Comparison of ENCODE assay signal across 8 mouse cellular contexts in the genomic region with DNA sequence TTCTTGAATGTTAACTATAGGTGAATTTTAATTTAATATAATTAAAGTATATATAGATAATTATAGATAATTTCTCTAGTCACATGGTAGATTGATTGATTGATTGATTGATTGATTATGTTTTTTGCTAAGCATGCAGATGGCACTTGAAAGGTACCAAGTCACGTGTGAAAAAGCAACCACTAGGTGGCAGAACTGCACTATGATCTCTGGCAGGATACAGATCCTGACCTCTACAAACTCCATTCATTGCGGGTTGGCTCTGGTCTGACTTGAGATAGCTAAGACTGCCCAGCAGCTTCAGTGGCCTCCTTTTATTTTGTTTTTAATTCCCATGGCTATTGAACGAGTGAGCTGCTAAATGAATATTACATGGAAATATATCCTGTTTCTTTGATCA.
DNase-seq lines count a peak whose midpoint lies in the region; ATAC-seq and TF ChIP-seq lines count a peak whose summit lies in the region.

No protein-coding gene starts in this region.

- H3K27me3 ChIP-seq in midbrain, embryonic 11.5 days (ENCODE audit: control insufficient read depth, insufficient read depth, low read length): no peaks in the 10 kb centered on the region
- H3K27me3 ChIP-seq in midbrain, embryonic 16.5 days (ENCODE audit: control insufficient read depth, insufficient read depth, low read depth, low read length): no peaks in the 10 kb centered on the region
- no peaks in the 10 kb centered on the region for H3K27me3 ChIP-seq in forebrain, embryonic 13.5 days
- H3K27me3 ChIP-seq in midbrain, postnatal 0 days (ENCODE audit: insufficient read depth, low read length): no peaks in the 10 kb centered on the region

- H3K9me3 ChIP-seq in midbrain, embryonic 11.5 days (ENCODE audit: control insufficient read depth, low read length): no peaks in the 10 kb centered on the region
- H3K9me3 ChIP-seq in midbrain, embryonic 16.5 days (replicated peaks; ENCODE audit: control insufficient read depth, low read length, poor library complexity, severe bottlenecking): no peaks in the 10 kb centered on the region
- H3K9me3 ChIP-seq in forebrain, embryonic 13.5 days (replicated peaks): no peaks in the 10 kb centered on the region
- H3K9me3 ChIP-seq in midbrain, postnatal 0 days (ENCODE audit: low read length): no peaks in the 10 kb centered on the region

- 12% methylated on average over 3 of the region's 3 CpGs for WGBS in midbrain, embryonic 11.5 days
- 11% methylated on average over 3 of the region's 3 CpGs for whole genome bisulfite sequencing in midbrain, embryonic 16.5 days
- 14% methylated on average over 3 of the region's 3 CpGs for WGBS in forebrain, embryonic 13.5 days
- 19% methylated on average over 3 of the region's 3 CpGs for WGBS in midbrain, postnatal 0 days

- peak; percentile 88 for ATAC-seq in midbrain, embryonic 11.5 days (ENCODE audit: low FRiP score)
- no peak for ATAC-seq in midbrain, embryonic 16.5 days
- peak; percentile 77; the same call in 1 of the 2 replicates for ATAC-seq in forebrain, embryonic 13.5 days
- ATAC-seq in midbrain, postnatal 0 days (ENCODE audit: low FRiP score): no peak
- no peak for ATAC-seq in inflammation-experienced regulatory T-cells, adult 6 months

- H3K4me1 ChIP-seq in midbrain, embryonic 11.5 days (ENCODE audit: control insufficient read depth, insufficient read depth, low read length): no peaks in the 10 kb centered on the region
- H3K4me1 ChIP-seq in midbrain, embryonic 16.5 days (ENCODE audit: control insufficient read depth, insufficient read depth, low read length): no peaks in the 10 kb centered on the region
- no peaks in the 10 kb centered on the region for H3K4me1 ChIP-seq in forebrain, embryonic 13.5 days
- no peaks in the 10 kb centered on the region for H3K4me1 ChIP-seq in midbrain, postnatal 0 days (ENCODE audit: insufficient read depth, low read length)

- H3K4me3 ChIP-seq in midbrain, embryonic 11.5 days (ENCODE audit: low read depth, low read length): no peak overlapping the region
- no peak overlapping the region for H3K4me3 ChIP-seq in midbrain, embryonic 16.5 days (ENCODE audit: low read depth, low read length)
- H3K4me3 ChIP-seq in forebrain, embryonic 13.5 days: no peak overlapping the region
- H3K4me3 ChIP-seq in midbrain, postnatal 0 days (ENCODE audit: low read depth, low read length): no peak overlapping the region

- no peaks in the 10 kb centered on the region for H3K36me3 ChIP-seq in midbrain, embryonic 11.5 days (ENCODE audit: control insufficient read depth, insufficient read depth, low read length)
- no peaks in the 10 kb centered on the region for H3K36me3 ChIP-seq in midbrain, embryonic 16.5 days (ENCODE audit: control insufficient read depth, insufficient read depth, low read length)
- H3K36me3 ChIP-seq in forebrain, embryonic 13.5 days (ENCODE audit: poor library complexity, severe bottlenecking): no peaks in the 10 kb centered on the region
- no peaks in the 10 kb centered on the region for H3K36me3 ChIP-seq in midbrain, postnatal 0 days (ENCODE audit: insufficient read depth, low read length)

- H3K27ac ChIP-seq in midbrain, embryonic 11.5 days (ENCODE audit: low read depth, low read length): no peak overlapping the region
- no peak overlapping the region for H3K27ac ChIP-seq in midbrain, embryonic 16.5 days (ENCODE audit: low read length)
- H3K27ac ChIP-seq in forebrain, embryonic 13.5 days: no peak overlapping the region
- H3K27ac ChIP-seq in midbrain, postnatal 0 days (ENCODE audit: low read depth, low read length): no peak overlapping the region

- no peak overlapping the region for H3K4me2 ChIP-seq in midbrain, embryonic 11.5 days
- no peak overlapping the region for H3K4me2 ChIP-seq in midbrain, embryonic 16.5 days (ENCODE audit: low read length)
- no peak overlapping the region for H3K4me2 ChIP-seq in forebrain, embryonic 13.5 days
- H3K4me2 ChIP-seq in midbrain, postnatal 0 days (ENCODE audit: low read depth, low read length, poor library complexity, severe bottlenecking): no peak overlapping the region

- DNase-seq in cerebellum, adult 9-10 months: peak; percentile 2
- DNase-seq in cerebellum, adult 9-11 months: no peak
- peak; percentile 91 for DNase-seq in midbrain, embryonic 11.5 days (ENCODE audit: low spot score, missing footprints)
- peak; percentile 14 for DNase-seq in midbrain, postnatal 0 days (ENCODE audit: low spot score)
- no peak for DNase-seq in thymus, postnatal 10 days (ENCODE audit: low spot score in 2 of 2)

- TF ChIP-seq CTCF in midbrain, postnatal 0 days (IDR thresholded peaks at IDR 0.05): peak; percentile 41; the same call in 1 of the 2 replicates

- H3K9ac ChIP-seq in midbrain, embryonic 11.5 days (ENCODE audit: low read length): no peak overlapping the region
- no peak overlapping the region for H3K9ac ChIP-seq in midbrain, embryonic 16.5 days (ENCODE audit: low read depth, low read length)
- H3K9ac ChIP-seq in forebrain, embryonic 13.5 days: no peak overlapping the region
- H3K9ac ChIP-seq in midbrain, postnatal 0 days (replicated peaks; ENCODE audit: low read length, poor library complexity, severe bottlenecking): no peak overlapping the region

Comparison
In these comparisons a context has a peak if more than half of its experiments do, and no peak if none do; other contexts are left out.
1. DNase-seq: peak in cerebellum, adult 9-10 months (single experiment), midbrain, embryonic 11.5 days (single experiment) and midbrain, postnatal 0 days (single experiment); none in cerebellum, adult 9-11 months (single experiment) and thymus, postnatal 10 days (0 of 2).
2. ATAC-seq: peak in midbrain, embryonic 11.5 days (single experiment) and forebrain, embryonic 13.5 days (single experiment); none in midbrain, embryonic 16.5 days (single experiment), midbrain, postnatal 0 days (single experiment) and inflammation-experienced regulatory T-cells, adult 6 months (single experiment).